Mouse (Mus musculus) left cerebral cortex, postnatal 25 days (tissue): ENCODE data around the gene Mpc1. TPM values are rescaled to one million over a fixed set of nuclear protein-coding genes. Genes with fewer than 3 reads are reported as not detected.

Experiments used
- DNase-seq, 2 experiments: peaks; one replicate each; pipeline ENCODE4 v3.0.0; 2022; ENCODE audit warnings: low spot score in 2 of 2, mixed read lengths in 1 of 2
- intact Hi-C: fragments of 180-260 bp; cut with DNase I; formaldehyde crosslinking; loops from one replicate; pipeline ENCODE4 v1.15.1; 2025
- total RNA-seq, 2 experiments: library from RNA; stranded (reverse); gene quantifications; 2 replicates each; pipeline ENCODE4 v1.2.3; 2021

Gene Mpc1
- total RNA-seq = 100 to 1,000 TPM; 183 to 190 TPM

DNA sequence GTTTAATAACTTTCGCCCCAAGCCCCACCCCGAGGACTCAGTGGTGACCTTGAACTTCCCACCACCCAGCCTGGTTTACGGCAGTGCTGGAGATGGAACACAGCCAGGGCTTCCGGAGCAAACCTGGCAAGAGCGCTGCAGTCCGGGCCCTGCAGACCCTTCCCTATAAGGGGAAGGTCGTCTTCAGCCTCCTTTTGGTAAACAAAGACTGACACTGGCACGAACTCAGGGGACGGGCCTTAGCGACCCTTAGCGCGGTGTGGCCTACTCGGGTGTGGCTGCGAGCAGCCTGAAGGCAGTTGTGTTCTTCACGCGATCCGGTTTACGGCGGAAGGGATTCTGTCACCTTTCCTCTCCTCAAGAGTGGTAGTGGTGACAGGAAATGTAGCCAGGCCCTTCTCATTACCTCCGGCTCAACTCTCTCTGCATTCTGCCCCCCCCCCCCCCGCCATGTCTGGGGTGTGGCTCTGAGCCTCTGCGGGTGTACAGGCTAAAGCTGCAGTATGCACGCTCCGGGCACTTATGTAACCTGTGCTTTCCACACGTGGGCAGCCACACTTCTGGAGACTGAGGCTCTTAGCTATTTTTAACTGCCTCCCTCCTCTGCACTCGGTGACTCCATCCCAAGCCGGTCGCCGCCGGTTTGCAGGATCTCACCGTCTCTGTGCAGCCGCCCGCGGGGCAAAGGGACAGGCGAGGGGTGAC is at the start of gene Mpc1:
Mpc1 (plus strand) TSS at position 84 of the 705 bp plus-strand sequence.
- DNase-seq = peak; percentile 94 to 97
- intact Hi-C loops = loop anchor here (1.0 kb wide), 1 partner anchor 85 kb away; no protein-coding TSS in a partner anchor

DNA sequence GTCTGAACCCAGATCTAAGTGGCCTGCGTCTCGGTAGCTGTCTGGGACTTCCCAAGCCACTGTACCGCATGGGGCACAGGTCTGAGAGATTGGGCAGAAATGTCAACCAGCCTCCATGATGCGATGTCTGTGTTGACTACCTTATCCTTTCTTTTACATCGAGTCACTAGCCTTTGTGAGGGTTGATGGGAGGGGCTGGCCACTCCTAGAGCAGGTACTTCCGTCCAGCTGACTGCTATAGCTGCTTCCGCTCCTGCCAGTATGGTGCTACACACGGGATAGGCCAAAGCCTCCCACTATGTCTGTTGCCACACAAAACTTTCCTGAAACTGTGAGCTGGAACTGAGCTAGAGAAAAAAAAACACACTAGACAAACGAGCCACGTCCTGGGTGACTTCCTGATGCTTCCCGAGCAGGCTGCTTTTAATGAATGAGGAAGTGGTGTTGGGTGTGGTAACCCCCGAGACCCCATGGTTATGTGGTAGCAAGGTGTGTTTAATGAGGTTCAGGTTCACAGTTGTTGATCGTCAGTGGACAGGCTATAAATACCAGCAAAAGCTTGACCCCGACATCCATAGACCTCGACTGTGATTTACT is 49.0 kb upstream of the Mpc1 start:
- intact Hi-C loops = no loop called here
- no peak for DNase-seq

DNA sequence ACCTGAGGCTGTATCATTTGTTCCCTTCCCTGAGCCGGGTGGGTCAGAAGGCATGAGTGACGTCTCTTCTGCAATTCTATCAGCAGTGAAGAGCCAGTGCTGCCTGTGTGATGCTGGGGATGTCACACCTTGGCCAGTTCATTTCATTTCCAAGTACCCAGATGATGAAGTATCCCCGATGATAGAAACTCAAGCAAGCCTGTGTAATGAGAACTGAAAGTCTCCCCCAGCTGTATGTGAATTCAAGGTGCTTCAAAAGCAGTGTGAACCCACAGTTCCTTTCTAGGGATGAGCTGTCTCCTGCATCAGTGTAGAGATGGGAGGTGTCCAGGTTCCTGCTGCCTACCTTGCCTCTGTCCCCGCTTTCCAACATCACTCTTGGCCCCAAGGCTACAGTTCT is 48.2 kb upstream of the Mpc1 start:
- no peak for DNase-seq
- intact Hi-C loops = no loop called here

DNA sequence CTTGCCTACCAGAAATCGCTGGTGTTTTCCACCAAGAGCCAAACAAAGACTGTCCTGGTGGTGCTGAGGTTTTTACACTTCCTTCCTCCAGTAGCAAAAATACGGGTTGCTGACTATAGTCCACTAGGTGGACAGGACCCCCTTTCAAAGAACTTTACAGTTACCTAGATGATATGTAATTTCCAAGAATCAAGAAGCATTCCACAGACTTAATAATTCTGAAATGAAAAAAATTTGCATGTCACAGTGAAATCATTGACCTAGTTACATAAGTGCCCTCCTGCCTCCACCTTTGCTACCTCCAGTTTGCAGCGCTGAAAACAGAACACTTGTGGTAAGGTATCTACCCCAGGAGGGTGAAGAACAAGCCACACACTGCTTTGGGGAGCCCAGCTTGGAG is 47.0 kb upstream of the Mpc1 start, which contains the start of gene Ccr6:
Ccr6 (plus strand) TSS at position 301 of the 400 bp plus-strand sequence.
- DNase-seq = no peak
- intact Hi-C loops = no loop called here

DNA sequence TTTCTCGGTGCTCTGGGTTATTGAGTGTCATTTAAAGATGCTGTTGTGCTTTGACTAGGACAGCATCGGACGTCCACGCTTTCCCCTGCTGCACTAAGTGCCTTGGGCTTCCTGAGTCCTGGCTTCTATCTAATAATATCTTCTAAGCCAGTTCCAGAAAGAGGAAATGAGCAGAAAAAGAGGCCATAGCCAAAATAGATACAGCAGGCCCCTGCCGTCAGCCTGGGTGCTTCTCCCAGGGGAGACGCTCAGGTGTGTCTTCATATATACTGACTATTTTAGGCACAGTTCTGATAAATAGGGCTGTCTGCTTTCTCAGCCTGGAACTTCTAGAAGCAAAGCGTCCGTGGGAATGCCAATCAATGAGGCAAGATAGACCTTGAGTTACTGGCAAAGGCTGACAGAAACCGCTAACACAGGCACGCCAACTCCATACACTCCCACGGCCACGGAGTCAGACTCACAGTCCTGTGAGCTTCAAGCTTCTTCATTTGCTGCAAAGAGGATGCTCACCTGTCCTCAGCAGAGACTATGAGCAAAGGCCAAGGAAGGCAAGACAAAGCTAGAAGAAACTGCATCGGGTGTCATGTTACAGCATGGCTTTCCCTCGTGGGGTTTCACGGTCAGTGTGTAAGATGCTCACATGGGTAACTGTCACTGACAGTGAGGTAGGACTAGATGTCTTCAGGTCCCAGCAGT is 44.5 kb upstream of the Mpc1 start:
- intact Hi-C loops = no loop called here
- no peak for DNase-seq

DNA sequence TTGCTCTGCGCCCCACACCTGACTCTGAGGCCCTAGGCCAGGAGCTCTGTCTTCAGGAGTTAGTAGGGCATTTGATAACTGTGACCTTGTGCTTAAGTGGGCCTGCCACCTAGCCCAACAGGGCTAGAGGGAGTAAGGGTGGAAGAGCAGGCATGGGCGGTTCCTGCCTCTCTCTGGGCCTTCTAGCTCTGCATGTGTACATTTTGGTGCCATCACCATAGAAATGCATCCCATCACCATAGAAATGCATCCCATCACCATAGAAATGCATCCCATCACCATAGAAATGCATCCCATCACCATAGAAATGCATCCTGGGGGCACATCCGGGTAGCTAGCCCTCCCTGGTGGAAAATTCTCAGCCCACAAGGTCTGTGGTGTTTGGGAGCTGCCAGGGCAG is 43.1 kb upstream of the Mpc1 start:
- no peak for DNase-seq

DNA sequence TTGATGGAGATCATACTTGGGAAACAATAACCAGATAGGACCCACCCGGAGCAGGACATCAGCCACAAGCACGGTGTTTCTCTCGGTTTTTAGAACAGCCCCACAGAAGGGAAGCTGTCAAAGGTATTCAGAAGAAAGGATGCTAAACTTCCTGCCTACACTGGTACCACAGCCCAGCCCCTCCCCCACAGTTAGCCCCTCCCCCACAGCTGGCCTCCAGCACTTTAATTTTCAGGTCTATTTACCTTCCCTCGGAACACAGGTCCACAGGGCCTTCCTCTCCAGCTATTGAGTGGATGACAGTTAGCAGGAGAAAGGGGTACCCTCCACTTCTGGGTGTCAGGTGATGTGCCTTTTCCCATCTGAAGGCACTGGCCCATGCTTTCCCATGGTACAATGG is 42.2 kb upstream of the Mpc1 start:
- intact Hi-C loops = no loop called here
- no peak for DNase-seq

More for the DNA sequence above, 43.1 kb upstream of the Mpc1 start:
- intact Hi-C loops = no loop called here

DNA sequence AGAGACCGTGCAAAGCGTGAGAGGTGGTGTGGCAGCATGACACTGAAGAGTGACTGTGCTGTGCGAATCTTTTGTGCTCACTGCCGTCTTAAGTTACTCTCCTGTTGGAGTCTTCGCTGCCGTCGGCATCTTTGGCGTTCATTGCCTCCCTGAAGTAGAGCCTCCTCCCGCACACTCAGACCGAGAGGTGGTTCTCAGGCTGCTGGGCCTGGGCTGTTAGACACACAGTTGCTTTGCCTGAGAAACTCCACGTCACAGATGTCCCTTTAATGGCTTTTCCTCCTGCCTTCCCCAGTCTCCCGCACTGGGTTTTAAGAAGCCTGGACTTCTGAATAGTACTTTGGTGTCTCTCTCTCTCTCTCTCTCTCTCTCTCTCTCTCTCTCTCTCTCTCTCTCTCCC is 41.1 kb upstream of the Mpc1 start:
- intact Hi-C loops = no loop called here
- no peak for DNase-seq

DNA sequence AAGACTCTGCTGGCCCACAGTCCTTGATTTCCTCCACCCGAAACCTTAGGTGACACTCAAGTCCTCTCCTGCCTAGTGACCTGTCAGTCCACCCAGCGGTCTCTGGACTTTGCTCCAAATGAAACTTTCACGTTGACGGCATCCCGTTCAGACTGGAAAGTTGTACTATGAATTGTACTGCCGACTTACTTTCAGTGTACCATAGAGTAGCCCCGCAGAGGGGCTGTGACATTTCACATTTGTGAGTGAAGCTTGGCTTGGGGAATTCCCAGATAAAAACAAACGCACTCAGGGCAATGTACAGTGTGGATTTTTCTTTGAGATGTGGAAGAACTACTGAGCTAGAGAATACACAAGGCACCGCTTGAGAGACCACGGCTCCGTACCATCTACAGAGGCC is 40.5 kb upstream of the Mpc1 start:
- intact Hi-C loops = no loop called here
- no peak for DNase-seq

DNA sequence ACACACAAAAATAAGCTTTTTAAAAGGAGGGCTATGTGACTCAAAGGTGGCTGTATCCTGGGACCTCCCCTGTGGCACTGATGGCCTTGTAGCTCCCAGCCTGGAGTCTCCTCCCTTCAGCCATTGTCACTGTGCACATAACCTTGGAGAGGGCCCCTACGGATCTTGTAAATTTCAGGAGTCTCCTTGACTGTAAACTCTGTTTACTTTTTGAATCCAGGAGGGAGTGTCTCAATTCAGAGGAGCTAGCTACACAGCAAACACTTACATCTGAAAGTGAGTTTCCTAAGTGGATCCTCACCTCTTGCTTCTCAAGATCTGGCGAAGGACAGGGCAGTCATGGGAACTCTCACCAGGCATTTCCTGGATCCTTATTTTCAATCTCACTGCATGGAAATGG is 38.6 kb upstream of the Mpc1 start:
- intact Hi-C loops = no loop called here
- DNase-seq = no peak

DNA sequence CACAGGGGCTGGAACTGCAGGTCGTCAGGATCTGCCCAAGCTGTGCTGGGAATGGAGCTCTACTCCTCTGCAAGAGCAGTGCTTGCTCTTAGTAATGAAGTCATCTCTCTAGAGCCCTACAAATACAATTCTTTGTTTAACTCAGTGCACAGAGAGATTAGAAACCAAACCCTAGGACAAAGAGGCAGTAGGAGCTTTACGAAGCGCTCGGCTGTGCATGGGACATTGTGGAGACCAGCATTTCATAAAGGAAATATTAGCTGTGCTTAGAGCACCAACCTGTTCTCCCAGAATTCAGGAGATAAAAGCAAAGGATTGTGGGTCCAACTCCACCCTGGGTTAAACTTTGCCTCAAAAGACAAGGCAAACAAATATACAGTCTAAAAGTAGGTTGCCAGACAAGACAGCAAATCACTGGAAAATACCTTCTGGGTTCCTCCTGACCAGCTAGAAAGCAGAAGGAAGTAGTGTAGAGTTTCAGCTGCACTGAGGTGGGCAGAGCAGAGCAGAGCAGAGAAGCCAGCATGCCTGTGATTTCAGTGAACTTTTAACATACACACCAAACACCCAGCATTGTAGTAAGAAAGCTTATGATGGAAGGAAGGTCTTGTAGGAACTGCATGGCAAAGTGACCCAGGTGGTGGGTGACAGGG is 36.5 kb upstream of the Mpc1 start:
- no peak for DNase-seq
- intact Hi-C loops = no loop called here

DNA sequence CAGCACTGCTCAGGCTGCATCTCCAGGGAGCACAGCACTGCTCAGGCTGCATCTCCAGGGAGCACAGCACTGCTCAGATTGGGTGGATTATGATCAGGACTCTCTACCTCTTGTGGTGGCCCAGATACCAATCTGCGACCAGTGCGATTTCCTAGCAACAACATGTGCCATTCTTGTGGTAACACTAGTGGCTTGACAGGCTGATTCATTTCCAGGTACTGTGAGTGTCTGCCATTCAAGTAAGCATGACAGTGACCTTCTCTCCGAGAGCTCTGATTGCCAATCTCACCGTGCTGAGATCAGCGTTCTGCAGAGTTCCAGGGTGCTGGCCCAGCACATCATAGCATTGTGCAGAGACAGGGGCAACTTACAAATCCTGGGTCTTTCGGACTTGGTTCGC is 31.0 kb upstream of the Mpc1 start:
- intact Hi-C loops = no loop called here
- DNase-seq = no peak

DNA sequence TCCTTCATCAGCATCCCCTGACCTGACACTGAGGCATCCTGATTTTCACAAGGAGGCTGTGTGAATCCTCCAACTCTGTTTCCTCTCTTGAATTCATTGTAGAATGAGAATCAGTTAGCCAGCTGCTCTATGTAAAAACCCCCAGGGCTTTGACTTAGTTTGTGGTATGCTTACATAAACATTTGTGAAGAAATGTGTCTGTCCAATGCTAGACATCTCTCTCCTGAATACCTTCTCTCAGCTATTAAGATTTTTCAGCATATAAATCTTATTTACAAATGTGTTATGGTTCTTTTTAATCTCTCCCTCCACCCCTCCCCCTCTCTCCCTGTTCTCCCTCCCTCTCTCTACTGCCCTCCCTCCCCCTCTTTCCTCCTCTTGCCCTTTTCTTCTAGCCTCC is 28.4 kb upstream of the Mpc1 start:
- intact Hi-C loops = no loop called here
- no peak for DNase-seq

DNA sequence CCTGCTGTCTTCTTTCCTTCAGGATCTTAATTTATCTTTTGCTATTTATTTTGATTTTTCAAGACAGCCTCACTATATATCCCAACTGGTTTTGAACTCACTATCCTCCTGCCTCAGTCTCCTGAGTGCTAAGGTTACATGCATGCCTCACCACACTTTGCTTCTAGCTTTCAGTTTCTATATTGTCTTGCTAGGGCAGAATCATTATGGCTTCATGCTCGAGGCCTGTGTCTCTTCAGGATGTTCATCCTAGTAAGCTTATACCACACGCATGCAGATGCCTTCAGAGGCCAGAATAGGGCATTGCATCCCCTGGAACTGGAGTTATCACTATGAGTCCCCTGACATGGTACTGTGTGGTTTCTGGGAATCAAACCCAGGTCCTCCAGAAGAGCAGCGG is 27.8 kb upstream of the Mpc1 start:
- intact Hi-C loops = no loop called here
- no peak for DNase-seq

DNA sequence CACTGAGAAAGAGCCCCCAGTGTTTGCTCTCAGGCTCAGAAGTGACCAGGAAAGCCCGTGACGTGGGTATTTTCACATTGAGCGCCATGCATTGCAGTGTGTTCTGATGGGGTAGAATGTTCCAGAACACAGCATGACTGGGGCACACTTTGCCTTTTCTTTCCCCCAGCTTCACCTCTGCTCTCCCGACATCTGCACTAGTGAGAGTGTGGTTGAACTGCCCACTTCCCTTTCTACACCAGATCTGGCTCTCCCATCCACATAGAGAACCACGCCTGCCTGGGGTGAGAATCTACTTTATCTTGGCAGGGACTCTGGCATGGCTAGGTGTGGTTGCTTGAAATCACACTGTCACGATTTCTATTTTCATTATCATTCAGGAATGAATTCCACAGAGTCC is 27.1 kb upstream of the Mpc1 start:
- no peak for DNase-seq
- intact Hi-C loops = no loop called here

DNA sequence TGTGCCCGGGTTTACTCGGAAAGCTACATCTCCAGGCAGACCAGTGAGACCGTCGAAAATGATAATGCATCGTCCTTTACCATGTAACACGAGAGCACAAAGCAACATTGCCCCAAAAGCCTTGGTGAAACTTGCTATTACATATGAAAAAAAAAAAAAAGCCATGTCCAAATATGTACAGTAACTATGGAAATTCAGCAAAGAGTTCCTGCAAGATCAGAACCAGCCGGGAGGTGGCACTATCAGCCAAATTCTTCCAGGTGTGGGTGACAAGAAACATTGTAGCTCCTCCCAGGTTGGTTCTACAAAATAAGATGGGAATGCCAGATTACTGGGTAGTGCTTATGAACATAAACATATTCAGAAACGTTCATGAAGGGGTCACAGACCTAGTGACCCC is 25.7 kb upstream of the Mpc1 start:
- DNase-seq = peak in 1 of 2 experiments; percentile 23
- intact Hi-C loops = no loop called here

DNA sequence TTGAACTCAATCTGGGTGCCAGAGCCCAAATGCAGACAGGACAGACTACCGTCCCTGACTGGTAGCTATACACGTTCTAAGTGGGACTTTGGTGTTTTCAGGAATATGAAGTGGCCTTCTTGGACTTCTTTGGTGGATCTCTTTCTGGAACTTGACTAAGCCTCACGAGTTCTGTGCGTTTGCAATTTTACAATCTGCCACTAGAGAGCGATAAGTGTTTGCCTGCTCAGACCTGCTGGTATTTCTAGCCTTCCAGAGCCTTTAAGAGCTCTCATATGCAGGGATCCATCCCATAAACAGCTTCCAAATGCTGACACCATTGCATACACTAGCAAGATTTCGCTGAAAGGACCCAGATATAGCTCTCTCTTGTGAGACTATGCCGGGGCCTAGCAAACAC is 18.1 kb upstream of the Mpc1 start:
- intact Hi-C loops = loop anchor here (1.0 to 10.0 kb wide), 4 partner anchors 38 to 330 kb away; no protein-coding TSS in a partner anchor
- DNase-seq = peak; percentile 71 to 87

DNA sequence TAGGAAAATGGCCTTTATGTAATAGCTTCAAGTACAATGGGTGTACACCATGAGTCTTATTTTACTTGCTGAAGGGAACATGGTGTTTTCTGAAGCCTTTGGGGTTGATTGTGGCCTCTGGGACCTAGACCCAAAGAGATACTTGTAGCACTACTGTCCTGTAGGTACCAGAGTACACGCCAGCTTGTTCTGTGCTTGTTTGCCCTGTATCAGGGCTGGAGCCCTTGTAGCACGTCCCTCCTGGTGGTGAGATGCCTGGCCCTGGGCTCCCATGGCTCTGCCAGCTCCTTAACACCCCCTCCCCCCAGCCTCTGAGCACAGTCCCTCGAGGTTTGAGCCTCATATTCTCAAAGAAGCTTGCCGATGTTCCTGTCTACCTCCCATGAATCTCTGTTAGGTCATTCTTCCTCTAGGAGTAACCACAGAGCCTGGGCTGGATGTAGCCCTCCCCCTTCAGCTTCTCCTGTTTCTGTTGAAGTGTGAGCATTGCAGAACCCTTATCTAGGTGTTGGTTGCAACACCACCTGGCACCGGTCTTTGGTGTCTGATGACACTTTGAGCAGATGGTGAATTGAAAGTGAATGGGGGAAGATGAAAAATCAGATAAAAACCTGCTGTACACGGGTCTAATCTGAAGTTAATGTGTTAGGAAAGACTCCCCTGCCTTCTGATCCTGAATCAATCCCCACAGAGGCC is 10.5 kb upstream of the Mpc1 start:
- DNase-seq = no peak
- intact Hi-C loops = no loop called here

DNA sequence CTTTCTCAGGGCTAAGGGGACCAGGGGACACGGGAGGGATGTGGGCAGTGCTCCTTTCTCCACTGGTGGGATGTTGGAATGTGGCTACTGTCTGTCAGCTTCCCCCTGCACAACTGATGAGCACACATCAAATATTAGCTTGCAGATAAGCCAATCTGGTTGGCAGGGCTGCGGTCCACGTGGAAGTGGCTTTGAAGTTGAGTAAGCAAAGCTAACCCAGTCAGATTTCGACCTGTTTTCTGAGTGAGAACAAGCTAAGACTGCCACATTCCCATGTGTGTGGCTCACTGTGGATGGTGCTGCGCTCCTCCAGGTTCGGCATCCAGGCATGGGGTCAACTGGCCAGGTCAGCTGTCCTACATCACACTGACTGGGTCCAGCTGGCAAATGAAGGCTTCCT is 9.8 kb upstream of the Mpc1 start:
- intact Hi-C loops = no loop called here
- no peak for DNase-seq

DNA sequence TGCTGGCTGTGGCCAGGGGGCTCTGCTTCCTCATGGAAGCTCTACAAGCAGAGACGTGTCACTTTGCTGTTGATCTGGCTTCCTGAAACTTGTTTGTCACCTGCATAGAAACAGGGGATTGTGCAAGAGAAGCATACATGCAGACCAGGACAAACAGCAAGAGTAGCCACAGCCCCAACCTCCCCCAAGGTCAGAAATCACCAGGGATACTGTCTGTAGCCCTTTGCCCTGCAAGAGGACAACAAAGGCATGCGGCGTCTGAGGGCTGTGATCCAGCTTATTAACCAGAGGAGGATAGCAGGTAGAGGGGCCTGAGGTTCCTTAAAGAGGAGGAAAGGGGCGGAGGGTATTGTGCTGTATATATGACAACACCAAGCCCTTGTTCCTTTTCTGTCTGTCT is 6.6 kb upstream of the Mpc1 start:
- DNase-seq = no peak
- intact Hi-C loops = no loop called here
